Comparison of ENCODE assay signal across 13 mouse cellular contexts in the genomic region with DNA sequence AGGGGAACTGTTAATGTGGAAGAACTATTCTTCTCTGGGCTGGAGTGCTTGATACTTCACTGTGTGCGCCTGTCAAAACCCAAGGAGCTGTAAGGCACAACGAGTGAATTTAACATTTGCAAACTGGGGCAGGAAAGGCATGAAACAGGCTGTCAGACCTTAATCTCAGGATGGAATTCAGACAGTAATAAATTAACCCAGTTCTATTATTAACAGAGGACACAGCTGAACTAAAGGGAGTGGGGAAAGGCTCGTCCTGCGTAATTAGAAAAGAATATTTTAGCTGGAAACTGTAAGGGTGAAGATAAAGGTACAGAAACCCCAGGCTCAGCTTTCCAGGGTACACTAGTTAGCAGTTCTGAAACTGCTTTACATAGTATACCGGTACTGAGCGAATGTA. TPM values are rescaled to one million over a fixed set of nuclear protein-coding genes. Genes with fewer than 3 reads are reported as not detected.
"Had no signal": no experiment of that assay in that cellular context is flagged by ENCODE, and none has a peak within 500 bp of the region (broad histone marks: within the 10 kb centered on the region; RNA-seq: fewer than 3 reads in every experiment).

No protein-coding gene starts in this region.

- DNase-seq: left cerebral cortex, postnatal 4 days; lung, adult 18-20 months; right cerebral cortex, postnatal 14 days; thymus, adult 2 months; thymus, postnatal 25 days had no signal

- H3K9me3 ChIP-seq: limb, embryonic 13.5 days; midbrain, embryonic 13.5 days; stomach, embryonic 15.5 days had no signal

- H3K4me2 ChIP-seq: limb, embryonic 13.5 days; midbrain, embryonic 13.5 days; stomach, embryonic 15.5 days had no signal

- H3K27me3 ChIP-seq: limb, embryonic 13.5 days; midbrain, embryonic 13.5 days; stomach, embryonic 15.5 days had no signal

- ATAC-seq: inflammation-experienced regulatory T-cells, adult 6 months; intestine, postnatal 0 days; midbrain, embryonic 13.5 days had no signal

- H3K4me3 ChIP-seq: layer of hippocampus, adult 2 months; limb, embryonic 13.5 days; midbrain, embryonic 13.5 days; stomach, embryonic 15.5 days had no signal

- H3K27ac ChIP-seq: limb, embryonic 13.5 days; liver, embryonic 14.5 days; midbrain, embryonic 13.5 days; stomach, embryonic 15.5 days had no signal

- H3K4me1 ChIP-seq: stomach, embryonic 15.5 days had no signal

- H3K9ac ChIP-seq: limb, embryonic 13.5 days; liver, embryonic 14.5 days; midbrain, embryonic 13.5 days; stomach, embryonic 15.5 days had no signal

- H3K36me3 ChIP-seq: stomach, embryonic 15.5 days had no signal

RNA-seq across cellular contexts. Expression of a gene that starts 6.6 kb away (rescaled TPM):
- total RNA-seq: neutrophil, adult 5-6 weeks had no signal
